Mouse (Mus musculus): ENCODE data around the gene Rwdd3.

The Rwdd3 gene

GRCm38 (mm10) chr3:121158901-121159351 lies 12.6 kb downstream of the Rwdd3 start:
- DNase-seq, result no peak

GRCm38 (mm10) chr3:121157546-121158330 lies 13.8 kb downstream of the Rwdd3 start:
- no peak for DNase-seq

- DNase-seq, result no peak
Measured at GRCm38 (mm10) chr3:121156451-121157186, 14.9 kb downstream of the Rwdd3 start.

- DNase-seq, result no peak
Measured at GRCm38 (mm10) chr3:121156043-121156442, 15.5 kb downstream of the Rwdd3 start.

GRCm38 (mm10) chr3:121133937-121134336 lies 37.6 kb downstream of the Rwdd3 start:
- no peak for DNase-seq

- DNase-seq, result no peak
Measured at GRCm38 (mm10) chr3:121133039-121133438, 38.5 kb downstream of the Rwdd3 start.

GRCm38 (mm10) chr3:121127171-121127570 lies 44.3 kb downstream of the Rwdd3 start:
- no peak for DNase-seq

GRCm38 (mm10) chr3:121126476-121126875 lies 45.0 kb downstream of the Rwdd3 start:
- no peak for DNase-seq

GRCm38 (mm10) chr3:121121072-121121471 lies 50.4 kb downstream of the Rwdd3 start:
- no peak for DNase-seq

- DNase-seq, result no peak
Measured at GRCm38 (mm10) chr3:121116590-121116989, 54.9 kb downstream of the Rwdd3 start.

GRCm38 (mm10) chr3:121116067-121116466 lies 55.4 kb downstream of the Rwdd3 start:
- DNase-seq, result no peak

GRCm38 (mm10) chr3:121111068-121111467 lies 60.4 kb downstream of the Rwdd3 start:
- DNase-seq, result no peak

- no peak for DNase-seq
Measured at GRCm38 (mm10) chr3:121110430-121110829, 61.1 kb downstream of the Rwdd3 start.

- DNase-seq, result no peak
Measured at GRCm38 (mm10) chr3:121107481-121107880, 64.0 kb downstream of the Rwdd3 start.

- no peak for DNase-seq
Measured at GRCm38 (mm10) chr3:121105408-121105708, 66.1 kb downstream of the Rwdd3 start.

Measured in right cerebral cortex, postnatal 4 days (tissue).